Mouse (Mus musculus) liver, adult 2 months (tissue): ENCODE data around the gene Fpgs. TPM values are rescaled to one million over a fixed set of nuclear protein-coding genes. Genes with fewer than 3 reads are reported as not detected.

Experiments
- DNase-seq: peaks from one replicate; pipeline ENCODE4 v3.0.0-alpha.2; 2011; ENCODE audit warnings: low read depth, low spot score; ENCODE audit errors: extremely low read depth
- H3K27ac ChIP-seq: fragments of 200-500 bp; replicated peaks from 2 replicates; pipeline ENCODE4 v1.5.1; 2012; ENCODE audit warnings: low read depth, mild to moderate bottlenecking, control low read depth, inconsistent platforms, low read length; ENCODE audit not compliant: insufficient read depth
- H3K27me3 ChIP-seq: fragments of 200-500 bp; 2 replicates; pipeline ENCODE4 v1.6.1; 2012; ENCODE audit warnings: mild to moderate bottlenecking, moderate library complexity, low read length, inconsistent platforms; ENCODE audit not compliant: control insufficient read depth, insufficient read depth
- H3K36me3 ChIP-seq: fragments of 200-500 bp; 2 replicates; pipeline ENCODE4 v1.6.1; 2012; ENCODE audit warnings: low read length, inconsistent platforms; ENCODE audit not compliant: control insufficient read depth, insufficient read depth
- H3K4me1 ChIP-seq: fragments of 200-500 bp; 2 replicates; pipeline ENCODE4 v1.6.1; 2011; ENCODE audit warnings: low read length; ENCODE audit not compliant: control insufficient read depth, insufficient read depth
- H3K4me3 ChIP-seq: fragments of 200-500 bp; 2 replicates; pipeline ENCODE4 v1.5.1; 2011; ENCODE audit warnings: low read depth, mild to moderate bottlenecking, control low read depth, low read length, moderate library complexity; ENCODE audit not compliant: insufficient read depth
- H3K79me2 ChIP-seq: fragments of 200-500 bp; 2 replicates; pipeline ENCODE4 v1.6.1; 2012; ENCODE audit warnings: inconsistent platforms, mild to moderate bottlenecking, low read length, moderate library complexity; ENCODE audit not compliant: control insufficient read depth, insufficient read depth
- H3K9ac ChIP-seq: fragments of 200-500 bp; 2 replicates; pipeline ENCODE4 v1.6.1; 2012; ENCODE audit warnings: low read depth, mild to moderate bottlenecking, control low read depth, inconsistent platforms, low read length
- CTCF ChIP-seq: fragments of 200-500 bp; IDR thresholded peaks from 2 replicates; pipeline ENCODE4 v1.5.1; 2011; ENCODE audit warnings: low read depth, low read length, control low read depth
- POLR2A ChIP-seq: fragments of 200-500 bp; IDR thresholded peaks from 2 replicates; pipeline ENCODE4 v1.6.1; 2011; ENCODE audit warnings: low read length, control low read depth; ENCODE audit not compliant: insufficient read depth; ENCODE audit errors: extremely low read depth
- WGBS: fragments of 180-500 bp; shearing (Covaris S2); methylation state at CpG from one replicate; pipeline ENCODE4 v1.1.7; 2018; 5-methylcytosine and 5-hydroxymethylcytosine counted together
- polyA plus RNA-seq: library from polyadenylated mRNA; depleted of rRNA; stranded (reverse); fragments of >200 nt; gene quantifications from 2 replicates; pipeline ENCODE4 v1.2.3, GENCODE M21; 2012
- total RNA-seq: library from RNA; depleted of rRNA; stranded (reverse); fragments of >200 nt; gene quantifications from 2 replicates; pipeline ENCODE4 v1.2.3, GENCODE M21; 2014

The Fpgs gene
- total and polyA plus RNA-seq, 2 experiments, result 158 to 414 TPM

DNA sequence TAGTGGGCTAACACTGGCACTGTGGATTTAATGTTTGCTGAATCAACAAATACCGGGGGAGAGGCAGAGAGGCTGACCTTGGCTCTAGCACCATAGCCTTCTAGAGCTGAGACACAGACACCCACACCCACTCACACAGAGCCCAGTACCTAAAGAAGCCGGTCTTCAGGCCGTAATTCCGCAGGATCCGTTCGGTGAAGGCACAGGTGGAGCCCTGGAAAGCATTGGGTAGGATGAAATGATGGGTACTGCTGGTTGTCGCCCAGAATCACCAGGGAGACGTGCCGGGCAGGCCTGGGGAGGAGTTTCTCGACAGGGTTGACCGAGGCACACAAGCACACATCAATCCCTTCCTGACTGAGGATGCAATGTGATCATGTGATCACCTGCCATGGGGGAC is 12.9 kb downstream of the Fpgs start:
- Histone ChIP-seq H3K36me3 (peaks cover 30% of the 10 kb centered on the region), H3K4me1 (peaks cover 17% of the 10 kb centered on the region), H3K4me3 (no peak overlapping the region), H3K9ac (no peak overlapping the region), H3K79me2 (no peaks in the 10 kb centered on the region), H3K27me3 (no peaks in the 10 kb centered on the region), H3K27ac (no peak overlapping the region)
- DNase-seq, result no peak
- no peak for TF ChIP-seq POLR2A
- no peak for TF ChIP-seq CTCF
- 24% methylated on average over 11 of the region's 11 CpGs for WGBS

GRCm38 (mm10) chr2:32689420-32689819 is 14.5 kb downstream of the Fpgs start:
- no peak overlapping the region for H3K4me3 ChIP-seq
- H3K27me3 ChIP-seq, result no peaks in the 10 kb centered on the region
- no peak overlapping the region for H3K27ac ChIP-seq
- DNase-seq, result peak; percentile 73
- peaks cover 41% of the 10 kb centered on the region for H3K36me3 ChIP-seq
- no peaks in the 10 kb centered on the region for H3K79me2 ChIP-seq
- H3K9ac ChIP-seq, result no peak overlapping the region
- TF ChIP-seq CTCF (peak; percentile 100), POLR2A (no peak)
- H3K4me1 ChIP-seq, result peaks cover 14% of the 10 kb centered on the region
- WGBS, result 38% methylated on average over 5 of the region's 5 CpGs

- H3K9ac ChIP-seq, result no peak overlapping the region
- no peaks in the 10 kb centered on the region for H3K27me3 ChIP-seq
- no peak for DNase-seq
- peaks cover 9% of the 10 kb centered on the region for H3K4me1 ChIP-seq
- H3K36me3 ChIP-seq, result peaks cover 56% of the 10 kb centered on the region
- H3K4me3 ChIP-seq, result no peak overlapping the region
- no peak for TF ChIP-seq POLR2A
- no peak for TF ChIP-seq CTCF
- 92% methylated on average over 8 of the region's 8 CpGs for WGBS
- no peak overlapping the region for H3K27ac ChIP-seq
- H3K79me2 ChIP-seq, result no peaks in the 10 kb centered on the region
Observed at GRCm38 (mm10) chr2:32687562-32687961, 16.4 kb downstream of the Fpgs start.

DNA sequence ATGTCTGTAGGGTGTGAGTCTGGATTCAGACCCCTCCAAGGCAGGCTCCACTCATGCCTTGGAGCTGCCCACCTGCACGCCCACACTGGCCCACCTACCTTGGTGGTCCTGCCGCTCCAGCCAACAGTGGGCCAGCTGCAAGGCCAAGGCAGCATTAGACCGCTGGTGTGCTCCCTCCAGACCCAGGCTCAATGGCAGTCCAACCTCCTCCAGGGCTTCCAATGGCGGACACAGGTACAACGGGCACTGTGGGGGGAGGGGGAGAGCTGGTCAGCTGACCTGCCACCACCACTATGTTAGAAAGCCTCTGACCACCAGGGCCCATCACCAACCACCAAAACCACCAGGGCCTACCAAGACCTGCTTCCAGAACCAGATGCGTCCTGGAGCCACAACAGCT is 17.3 kb downstream of the Fpgs start:
- Histone ChIP-seq H3K27me3 (no peaks in the 10 kb centered on the region), H3K4me3 (no peak overlapping the region), H3K36me3 (peaks cover 61% of the 10 kb centered on the region), H3K9ac (0 out of 2 replicates have a peak overlapping the region, but pooled peaks have one; percentile 4), H3K27ac (no peak overlapping the region), H3K4me1 (peaks cover 6% of the 10 kb centered on the region), H3K79me2 (no peaks in the 10 kb centered on the region)
- 84% methylated on average over 6 of the region's 6 CpGs for WGBS
- DNase-seq, result no peak
- TF ChIP-seq POLR2A (no peak), CTCF (no peak)

- DNase-seq, result peak; percentile 54
- Histone ChIP-seq H3K36me3 (peaks cover 60% of the 10 kb centered on the region), H3K79me2 (no peaks in the 10 kb centered on the region)
Observed at GRCm38 (mm10) chr2:32685807-32686206, 18.1 kb downstream of the Fpgs start.

DNA sequence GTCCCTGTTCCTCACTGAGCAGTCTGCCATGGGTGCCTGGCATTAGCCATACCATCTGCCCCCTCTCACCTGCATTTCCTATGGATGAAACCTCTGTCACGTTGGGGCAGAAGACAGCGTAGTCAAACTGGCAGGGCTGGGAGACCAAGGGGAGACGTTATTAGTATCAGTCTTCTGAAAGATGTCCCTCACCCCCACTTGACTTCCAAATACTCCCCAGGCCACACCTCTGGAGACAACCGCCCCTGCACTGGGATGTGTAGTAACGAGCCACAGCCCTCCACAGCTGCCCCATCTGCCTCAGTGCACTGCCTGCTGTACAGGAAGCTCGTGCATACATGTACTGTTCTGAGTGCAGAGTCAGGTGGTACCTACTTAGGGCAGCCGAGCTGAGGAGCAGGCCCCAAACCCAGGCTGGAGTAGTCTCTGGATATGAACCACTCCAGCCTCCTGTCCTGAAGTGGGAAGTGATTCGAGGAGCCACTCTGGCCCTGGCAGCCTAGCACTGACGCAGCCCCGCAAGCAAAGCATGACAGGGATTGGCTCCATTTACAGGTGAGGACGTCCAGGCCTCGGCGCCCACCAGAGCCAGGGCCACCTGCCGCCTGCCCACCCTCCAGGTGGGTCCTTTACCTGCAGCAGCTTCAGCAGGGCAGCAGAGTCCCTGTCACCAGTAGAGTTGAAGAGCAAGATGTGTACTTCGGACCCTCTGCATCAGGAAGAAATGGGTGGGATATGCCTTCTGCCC is 19.1 kb downstream of the Fpgs start:
- no peak overlapping the region for H3K4me3 ChIP-seq
- TF ChIP-seq CTCF (no peak), POLR2A (no peak)
- WGBS, result 81% methylated on average over 15 of the region's 15 CpGs

More at GRCm38 (mm10) chr2:32685807-32686206, 18.1 kb downstream of the Fpgs start:
- no peak overlapping the region for H3K4me3 ChIP-seq
- peaks cover 2% of the 10 kb centered on the region for H3K4me1 ChIP-seq
- TF ChIP-seq CTCF, result no peak
- WGBS, result 93% methylated on average over 3 of the region's 3 CpGs
- no peaks in the 10 kb centered on the region for H3K27me3 ChIP-seq
- H3K9ac ChIP-seq, result no peak overlapping the region
- peak overlapping the region; percentile 22; the same call in 1 of the 2 replicates for H3K27ac ChIP-seq

More for the DNA sequence above, 19.1 kb downstream of the Fpgs start:
- peaks cover 60% of the 10 kb centered on the region for H3K36me3 ChIP-seq
- no peak overlapping the region for H3K27ac ChIP-seq
- DNase-seq, result no peak
- no peaks in the 10 kb centered on the region for H3K79me2 ChIP-seq
- no peak overlapping the region for H3K9ac ChIP-seq
- H3K4me1 ChIP-seq, result peaks cover 2% of the 10 kb centered on the region
- H3K27me3 ChIP-seq, result no peaks in the 10 kb centered on the region
